Mouse (Mus musculus) adrenal gland, adult 2 months (tissue): ENCODE results near the gene Tmem26. TPM values are rescaled to one million over a fixed set of nuclear protein-coding genes. Genes with fewer than 3 reads are reported as not detected.

Experiments used
- DNase-seq: peaks from one replicate; pipeline ENCODE4 v3.0.0; 2021
- polyA plus RNA-seq: library from polyadenylated mRNA; depleted of rRNA; stranded (reverse); fragments of >200 nt; gene quantifications from 2 replicates; pipeline ENCODE4 v1.2.3, GENCODE M21; 2012; rRNA removed
- total RNA-seq, 2 experiments: library from RNA; stranded (reverse); gene quantifications; 2 replicates each; pipeline ENCODE4 v1.2.3; 2021

The Tmem26 gene
- total and polyA plus RNA-seq, 3 experiments = 2.8 to 6.9 (median 3.7) TPM

GRCm38 (mm10) chr10:68750921-68751320 is 27.5 kb downstream of the Tmem26 start:
- no peak for DNase-seq

GRCm38 (mm10) chr10:68759238-68759637 is 35.8 kb downstream of the Tmem26 start:
- peak; percentile 68 for DNase-seq

- DNase-seq = no peak
Measured at GRCm38 (mm10) chr10:68759789-68760188, 36.3 kb downstream of the Tmem26 start.

GRCm38 (mm10) chr10:68781067-68781868 is 57.8 kb downstream of the Tmem26 start:
- no peak for DNase-seq

- DNase-seq = no peak
Measured at GRCm38 (mm10) chr10:68782724-68783123, 59.3 kb downstream of the Tmem26 start.

GRCm38 (mm10) chr10:68783856-68784255 is 60.4 kb downstream of the Tmem26 start:
- DNase-seq = no peak

- no peak for DNase-seq
Measured at GRCm38 (mm10) chr10:68784463-68784862, 61.0 kb downstream of the Tmem26 start.

GRCm38 (mm10) chr10:68795466-68795865 is 72.0 kb downstream of the Tmem26 start:
- DNase-seq = peak; percentile 52

GRCm38 (mm10) chr10:68799883-68800282 is 76.4 kb downstream of the Tmem26 start:
- DNase-seq = peak; percentile 56

GRCm38 (mm10) chr10:68800339-68800738 is 76.9 kb downstream of the Tmem26 start:
- DNase-seq = no peak

GRCm38 (mm10) chr10:68806328-68806727 is 82.9 kb downstream of the Tmem26 start:
- no peak for DNase-seq

- DNase-seq = no peak
Measured at GRCm38 (mm10) chr10:68810958-68811357, 87.5 kb downstream of the Tmem26 start.

- no peak for DNase-seq
Measured at GRCm38 (mm10) chr10:68812699-68813098, 89.3 kb downstream of the Tmem26 start.

- no peak for DNase-seq
Measured at GRCm38 (mm10) chr10:68817281-68817680, 93.8 kb downstream of the Tmem26 start.

GRCm38 (mm10) chr10:68818065-68818759 is 94.8 kb downstream of the Tmem26 start:
- no peak for DNase-seq

- DNase-seq = no peak
Measured at GRCm38 (mm10) chr10:68824519-68824918, 101.1 kb downstream of the Tmem26 start.

Other genes with a start within 250 kb of the Tmem26 start
- 1 to 10 TPM; 3.9 to 4.1 TPM for gene Cabcoco1, start 181.8 kb upstream of the Tmem26 start, total RNA-seq
- gene Cabcoco1, start 181.8 kb upstream of the Tmem26 start, polyA plus RNA-seq = 0.49 TPM in 1 of 2 replicates, not detected in the other